Mouse (Mus musculus): ENCODE data around the gene Gm20388. TPM values are rescaled to one million over a fixed set of nuclear protein-coding genes. Genes with fewer than 3 reads are reported as not detected.

Gene Gm20388
- polyA plus RNA-seq, 1 experiment from 2014 or later = 12.4 TPM

GRCm38 (mm10) chr8:124252533-124252950 is 4341.9 kb downstream of the Gm20388 start:
- Histone ChIP-seq H3K27ac (ENCODE audit: low read depth, low read length) (no peak overlapping the region), H3K27me3 (replicated peaks; ENCODE audit: control insufficient read depth, insufficient read depth, low read length) (no peaks in the 10 kb centered on the region), H3K36me3 (ENCODE audit: control insufficient read depth, insufficient read depth, low read length) (no peaks in the 10 kb centered on the region), H3K4me3 (ENCODE audit: low read length) (no peak overlapping the region), H3K9ac (ENCODE audit: low read depth, low read length) (no peak overlapping the region), H3K9me3 (ENCODE audit: control insufficient read depth, low read length) (no peaks in the 10 kb centered on the region), H3K4me2 (ENCODE audit: low read length) (no peak overlapping the region), H3K4me1 (ENCODE audit: control insufficient read depth, insufficient read depth, low read depth, low read length) (peaks cover 23% of the 10 kb centered on the region)
- ATAC-seq = no peak
- 81% methylated on average over 5 of the region's 5 CpGs for WGBS

- Histone ChIP-seq H3K4me3 (ENCODE audit: low read length) (no peak overlapping the region), H3K36me3 (ENCODE audit: control insufficient read depth, insufficient read depth, low read length) (no peaks in the 10 kb centered on the region), H3K4me1 (ENCODE audit: control insufficient read depth, insufficient read depth, low read depth, low read length) (peaks cover 31% of the 10 kb centered on the region), H3K27me3 (replicated peaks; ENCODE audit: control insufficient read depth, insufficient read depth, low read length) (no peaks in the 10 kb centered on the region), H3K4me2 (ENCODE audit: low read length) (no peak overlapping the region), H3K9ac (ENCODE audit: low read depth, low read length) (no peak overlapping the region), H3K27ac (ENCODE audit: low read depth, low read length) (no peak overlapping the region), H3K9me3 (ENCODE audit: control insufficient read depth, low read length) (no peaks in the 10 kb centered on the region)
- 83% methylated on average over 6 of the region's 6 CpGs for WGBS
- no peak for ATAC-seq
Observed at GRCm38 (mm10) chr8:124253939-124254338, 4343.3 kb downstream of the Gm20388 start.

GRCm38 (mm10) chr8:124256841-124257240 is 4346.2 kb downstream of the Gm20388 start:
- H3K4me1 ChIP-seq (ENCODE audit: control insufficient read depth, insufficient read depth, low read depth, low read length) = peaks cover 28% of the 10 kb centered on the region
- H3K4me2 ChIP-seq (ENCODE audit: low read length) = no peak overlapping the region
- WGBS = 43% methylated on average over 9 of the region's 9 CpGs
- H3K9ac ChIP-seq (ENCODE audit: low read depth, low read length) = 0 out of 2 replicates have a peak overlapping the region, but pooled peaks have one; percentile 1
- H3K36me3 ChIP-seq (ENCODE audit: control insufficient read depth, insufficient read depth, low read length) = no peaks in the 10 kb centered on the region
- H3K27me3 ChIP-seq (replicated peaks; ENCODE audit: control insufficient read depth, insufficient read depth, low read length) = no peaks in the 10 kb centered on the region
- no peak overlapping the region for H3K4me3 ChIP-seq (ENCODE audit: low read length)
- no peaks in the 10 kb centered on the region for H3K9me3 ChIP-seq (ENCODE audit: control insufficient read depth, low read length)
- H3K27ac ChIP-seq (ENCODE audit: low read depth, low read length) = peak overlapping the region; percentile 51
- ATAC-seq = peak; percentile 32; the same call in 1 of the 2 replicates

GRCm38 (mm10) chr8:124257363-124257762 is 4346.7 kb downstream of the Gm20388 start:
- peak overlapping the region; percentile 13; the same call in 1 of the 2 replicates for H3K4me2 ChIP-seq (ENCODE audit: low read length)
- H3K27me3 ChIP-seq (replicated peaks; ENCODE audit: control insufficient read depth, insufficient read depth, low read length) = no peaks in the 10 kb centered on the region
- 18% methylated on average over 10 of the region's 10 CpGs for WGBS
- ATAC-seq = peak; percentile 68
- peaks cover 28% of the 10 kb centered on the region for H3K4me1 ChIP-seq (ENCODE audit: control insufficient read depth, insufficient read depth, low read depth, low read length)
- H3K27ac ChIP-seq (ENCODE audit: low read depth, low read length) = peak overlapping the region; percentile 70
- no peaks in the 10 kb centered on the region for H3K36me3 ChIP-seq (ENCODE audit: control insufficient read depth, insufficient read depth, low read length)
- H3K4me3 ChIP-seq (ENCODE audit: low read length) = no peak overlapping the region
- peak overlapping the region; percentile 41; the same call in 1 of the 2 replicates for H3K9ac ChIP-seq (ENCODE audit: low read depth, low read length)
- no peaks in the 10 kb centered on the region for H3K9me3 ChIP-seq (ENCODE audit: control insufficient read depth, low read length)

GRCm38 (mm10) chr8:124259146-124259545 is 4348.5 kb downstream of the Gm20388 start:
- Histone ChIP-seq H3K4me1 (ENCODE audit: control insufficient read depth, insufficient read depth, low read depth, low read length) (peaks cover 41% of the 10 kb centered on the region), H3K27me3 (replicated peaks; ENCODE audit: control insufficient read depth, insufficient read depth, low read length) (no peaks in the 10 kb centered on the region), H3K36me3 (ENCODE audit: control insufficient read depth, insufficient read depth, low read length) (no peaks in the 10 kb centered on the region), H3K27ac (ENCODE audit: low read depth, low read length) (no peak overlapping the region), H3K9ac (ENCODE audit: low read depth, low read length) (no peak overlapping the region), H3K4me2 (ENCODE audit: low read length) (no peak overlapping the region), H3K4me3 (ENCODE audit: low read length) (no peak overlapping the region), H3K9me3 (ENCODE audit: control insufficient read depth, low read length) (no peaks in the 10 kb centered on the region)
- no peak for ATAC-seq
- WGBS = 92% methylated on average over 4 of the region's 4 CpGs

- H3K36me3 ChIP-seq (ENCODE audit: control insufficient read depth, insufficient read depth, low read length) = no peaks in the 10 kb centered on the region
- no peak for ATAC-seq
- H3K27ac ChIP-seq (ENCODE audit: low read depth, low read length) = no peak overlapping the region
- no peak overlapping the region for H3K9ac ChIP-seq (ENCODE audit: low read depth, low read length)
- H3K4me3 ChIP-seq (ENCODE audit: low read length) = no peak overlapping the region
- 64% methylated on average over 7 of the region's 7 CpGs for WGBS
- no peaks in the 10 kb centered on the region for H3K9me3 ChIP-seq (ENCODE audit: control insufficient read depth, low read length)
- no peak overlapping the region for H3K4me2 ChIP-seq (ENCODE audit: low read length)
- H3K27me3 ChIP-seq (replicated peaks; ENCODE audit: control insufficient read depth, insufficient read depth, low read length) = no peaks in the 10 kb centered on the region
- peaks cover 44% of the 10 kb centered on the region for H3K4me1 ChIP-seq (ENCODE audit: control insufficient read depth, insufficient read depth, low read depth, low read length)
Observed at GRCm38 (mm10) chr8:124259925-124260324, 4349.3 kb downstream of the Gm20388 start.

- Histone ChIP-seq H3K4me2 (ENCODE audit: low read length) (no peak overlapping the region), H3K9me3 (ENCODE audit: control insufficient read depth, low read length) (no peaks in the 10 kb centered on the region), H3K27ac (ENCODE audit: low read depth, low read length) (no peak overlapping the region), H3K27me3 (replicated peaks; ENCODE audit: control insufficient read depth, insufficient read depth, low read length) (no peaks in the 10 kb centered on the region), H3K4me3 (ENCODE audit: low read length) (no peak overlapping the region), H3K36me3 (ENCODE audit: control insufficient read depth, insufficient read depth, low read length) (no peaks in the 10 kb centered on the region), H3K4me1 (ENCODE audit: control insufficient read depth, insufficient read depth, low read depth, low read length) (peaks cover 44% of the 10 kb centered on the region), H3K9ac (ENCODE audit: low read depth, low read length) (no peak overlapping the region)
- WGBS = 61% methylated on average over 12 of the region's 12 CpGs
- no peak for ATAC-seq
Observed at GRCm38 (mm10) chr8:124260371-124260770, 4349.7 kb downstream of the Gm20388 start.

GRCm38 (mm10) chr8:124263058-124263457 is 4352.4 kb downstream of the Gm20388 start:
- Histone ChIP-seq H3K4me3 (ENCODE audit: low read length) (no peak overlapping the region), H3K4me1 (ENCODE audit: control insufficient read depth, insufficient read depth, low read depth, low read length) (peaks cover 23% of the 10 kb centered on the region), H3K4me2 (ENCODE audit: low read length) (no peak overlapping the region), H3K36me3 (ENCODE audit: control insufficient read depth, insufficient read depth, low read length) (no peaks in the 10 kb centered on the region), H3K27me3 (replicated peaks; ENCODE audit: control insufficient read depth, insufficient read depth, low read length) (no peaks in the 10 kb centered on the region), H3K9ac (ENCODE audit: low read depth, low read length) (0 out of 2 replicates have a peak overlapping the region, but pooled peaks have one; percentile 2), H3K27ac (ENCODE audit: low read depth, low read length) (peak overlapping the region; percentile 68), H3K9me3 (ENCODE audit: control insufficient read depth, low read length) (no peaks in the 10 kb centered on the region)
- 31% methylated on average over 9 of the region's 9 CpGs for WGBS
- ATAC-seq = no peak

GRCm38 (mm10) chr8:124264032-124264431 is 4353.4 kb downstream of the Gm20388 start:
- no peak overlapping the region for H3K27ac ChIP-seq (ENCODE audit: low read depth, low read length)
- H3K36me3 ChIP-seq (ENCODE audit: control insufficient read depth, insufficient read depth, low read length) = no peaks in the 10 kb centered on the region
- H3K4me1 ChIP-seq (ENCODE audit: control insufficient read depth, insufficient read depth, low read depth, low read length) = peaks cover 20% of the 10 kb centered on the region
- H3K4me2 ChIP-seq (ENCODE audit: low read length) = no peak overlapping the region
- no peaks in the 10 kb centered on the region for H3K27me3 ChIP-seq (replicated peaks; ENCODE audit: control insufficient read depth, insufficient read depth, low read length)
- ATAC-seq = no peak
- no peaks in the 10 kb centered on the region for H3K9me3 ChIP-seq (ENCODE audit: control insufficient read depth, low read length)
- H3K9ac ChIP-seq (ENCODE audit: low read depth, low read length) = no peak overlapping the region
- WGBS = 74% methylated on average over 8 of the region's 8 CpGs
- no peak overlapping the region for H3K4me3 ChIP-seq (ENCODE audit: low read length)

- Histone ChIP-seq H3K4me3 (ENCODE audit: low read length) (no peak overlapping the region), H3K27ac (ENCODE audit: low read depth, low read length) (peak overlapping the region; percentile 6; the same call in 1 of the 2 replicates), H3K9ac (ENCODE audit: low read depth, low read length) (no peak overlapping the region), H3K4me1 (ENCODE audit: control insufficient read depth, insufficient read depth, low read depth, low read length) (peaks cover 21% of the 10 kb centered on the region), H3K4me2 (ENCODE audit: low read length) (no peak overlapping the region), H3K36me3 (ENCODE audit: control insufficient read depth, insufficient read depth, low read length) (no peaks in the 10 kb centered on the region), H3K9me3 (ENCODE audit: control insufficient read depth, low read length) (no peaks in the 10 kb centered on the region), H3K27me3 (replicated peaks; ENCODE audit: control insufficient read depth, insufficient read depth, low read length) (no peaks in the 10 kb centered on the region)
- ATAC-seq = no peak
- WGBS = 86% methylated on average over 12 of the region's 12 CpGs
Observed at GRCm38 (mm10) chr8:124264671-124265070, 4354.0 kb downstream of the Gm20388 start.
